Mouse (Mus musculus) CH12.LX (cell line): ENCODE measurements around the gene Fgfrl1.

Experiments used
- CTCF ChIP-seq, 2 experiments: IDR thresholded peaks in 1 of 2; conservative IDR thresholded peaks in 1 of 2; 2 replicates each; pipeline ENCODE4 v1.5.1; 2011 to 2012; ENCODE audit warnings: low read depth in 2 of 2, low read length in 2 of 2, improper control_type of control experiment in 1 of 2, inconsistent platforms in 1 of 2, mild to moderate bottlenecking in 1 of 2, moderate library complexity in 1 of 2
- ELF1 ChIP-seq: IDR thresholded peaks from 2 replicates; pipeline ENCODE4 v1.6.1; 2014; ENCODE audit warnings: low read depth, mild to moderate bottlenecking, inconsistent platforms, low read length, improper control_type of control experiment
- EP300 ChIP-seq: IDR thresholded peaks from 2 replicates; pipeline ENCODE4 v1.6.1; 2011; ENCODE audit warnings: low read length, improper control_type of control experiment
- JUND ChIP-seq: conservative IDR thresholded peaks from 2 replicates; pipeline ENCODE4 v1.6.1; 2011; ENCODE audit warnings: low read depth, low read length, improper control_type of control experiment
- MAX ChIP-seq: IDR thresholded peaks from 2 replicates; pipeline ENCODE4 v1.6.1; 2011; ENCODE audit warnings: low read length, improper control_type of control experiment
- MEF2A ChIP-seq: IDR thresholded peaks from 2 replicates; pipeline ENCODE4 v1.6.1; 2014; ENCODE audit warnings: low read depth, mild to moderate bottlenecking, inconsistent platforms, low read length, improper control_type of control experiment, borderline replicate concordance
- NELFE ChIP-seq: IDR thresholded peaks from 2 replicates; pipeline ENCODE4 v1.6.1; 2011; ENCODE audit warnings: low read depth, low read length, improper control_type of control experiment
- POLR2A ChIP-seq: IDR thresholded peaks from 2 replicates; pipeline ENCODE4 v1.6.1; 2011; ENCODE audit warnings: low read depth, mild to moderate bottlenecking, improper control_type of control experiment, low read length
- USF2 ChIP-seq: conservative IDR thresholded peaks from 2 replicates; pipeline ENCODE4 v1.6.1; 2011; ENCODE audit warnings: low read depth, low read length, improper control_type of control experiment
- ZNF384 ChIP-seq: IDR thresholded peaks from 2 replicates; pipeline ENCODE4 v1.6.1; 2012; ENCODE audit warnings: low read depth, low read length, improper control_type of control experiment, inconsistent platforms

GRCm38 (mm10) chr5:108708981-108709731 lies 17.0 kb downstream of the Fgfrl1 start:
- no peak for TF ChIP-seq NELFE
- TF ChIP-seq JUND = no peak
- TF ChIP-seq CTCF (conservative IDR thresholded peaks at IDR 0.05 in 1 of 2, IDR thresholded peaks at IDR 0.05 in 1 of 2; ENCODE audit: low read depth in 2 of 2, low read length in 2 of 2) = no peak
- no peak for TF ChIP-seq POLR2A
- TF ChIP-seq EP300 = no peak
- no peak for TF ChIP-seq MEF2A
- TF ChIP-seq MAX = no peak
- TF ChIP-seq USF2 = no peak
- no peak for TF ChIP-seq ELF1
- no peak for TF ChIP-seq ZNF384
